Mouse (Mus musculus) ES-Bruce4 (cell line): ENCODE data around the gene Acsl5.

ENCODE experiments used
- CTCF ChIP-seq: IDR thresholded peaks from one replicate; pipeline ENCODE4 v1.8.1; 2011; ENCODE audit warnings: low read depth, low read length
- POLR2A ChIP-seq: IDR thresholded peaks from one replicate; pipeline ENCODE4 v1.8.1; 2011; ENCODE audit warnings: low read length; ENCODE audit not compliant: insufficient read depth

DNA sequence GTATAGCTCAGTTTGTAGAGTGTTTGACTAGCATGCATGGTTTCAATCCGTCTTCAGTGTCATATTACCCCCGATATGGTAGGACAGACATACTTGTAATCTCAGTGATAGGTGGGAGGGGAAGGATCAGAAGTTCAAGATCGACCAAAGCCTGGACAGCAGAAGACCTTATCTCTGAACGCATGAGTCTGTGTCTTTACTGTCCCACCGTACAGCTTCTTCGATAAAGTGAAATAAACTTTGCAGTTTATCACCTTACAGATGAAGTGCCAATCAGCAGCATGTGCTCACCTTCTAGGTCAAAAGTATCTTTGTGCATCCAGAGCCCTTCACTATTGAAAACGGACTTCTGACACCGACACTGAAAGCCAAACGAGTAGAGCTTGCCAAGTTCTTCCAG lies 43.3 kb downstream of the Acsl5 start:
- TF ChIP-seq CTCF (no peak), POLR2A (no peak)
